Comparison of ENCODE assay signal across 24 mouse cellular contexts in genomic region chr13:24628192-24628591, GRCm38 (mm10). TPM values are rescaled to one million over a fixed set of nuclear protein-coding genes. Genes with fewer than 3 reads are reported as not detected.
DNase-seq lines count a peak whose midpoint lies in the region; ATAC-seq and TF ChIP-seq lines count a peak whose summit lies in the region.
"Had no signal": no experiment of that assay in that cellular context is flagged by ENCODE, and none has a peak within 500 bp of the region (broad histone marks: within the 10 kb centered on the region; RNA-seq: fewer than 3 reads in every experiment).

No protein-coding gene starts in this region.

- no peaks in the 10 kb centered on the region for H3K9me3 ChIP-seq in heart, embryonic 16.5 days (replicated peaks; ENCODE audit: control insufficient read depth, low read length)
- H3K9me3 ChIP-seq in heart, embryonic 12.5 days (replicated peaks): no peaks in the 10 kb centered on the region
- H3K9me3 ChIP-seq in hindbrain, embryonic 14.5 days (ENCODE audit: control insufficient read depth, low read length): no peaks in the 10 kb centered on the region
- no peaks in the 10 kb centered on the region for H3K9me3 ChIP-seq in midbrain, postnatal 0 days (ENCODE audit: low read length)
- H3K9me3 ChIP-seq: embryonic facial prominence, embryonic 13.5 days; heart, embryonic 10.5 days; limb, embryonic 13.5 days; liver, embryonic 13.5 days had no signal

- no peak overlapping the region for H3K4me3 ChIP-seq in heart, embryonic 16.5 days (ENCODE audit: low read length)
- no peak overlapping the region for H3K4me3 ChIP-seq in heart, embryonic 12.5 days
- no peak overlapping the region for H3K4me3 ChIP-seq in hindbrain, embryonic 14.5 days (replicated peaks; ENCODE audit: low read length)
- H3K4me3 ChIP-seq in midbrain, postnatal 0 days (ENCODE audit: low read depth, low read length): no peak overlapping the region
- H3K4me3 ChIP-seq: embryonic facial prominence, embryonic 13.5 days; heart, embryonic 10.5 days; limb, embryonic 13.5 days; liver, embryonic 13.5 days had no signal

- no peaks in the 10 kb centered on the region for H3K36me3 ChIP-seq in heart, embryonic 16.5 days (ENCODE audit: control insufficient read depth, insufficient read depth)
- no peaks in the 10 kb centered on the region for H3K36me3 ChIP-seq in heart, embryonic 12.5 days
- no peaks in the 10 kb centered on the region for H3K36me3 ChIP-seq in hindbrain, embryonic 14.5 days (replicated peaks; ENCODE audit: control insufficient read depth, insufficient read depth)
- H3K36me3 ChIP-seq in midbrain, postnatal 0 days (ENCODE audit: insufficient read depth, low read length): no peaks in the 10 kb centered on the region
- H3K36me3 ChIP-seq: embryonic facial prominence, embryonic 13.5 days; heart, embryonic 10.5 days; limb, embryonic 13.5 days; liver, embryonic 13.5 days had no signal

- no peaks in the 10 kb centered on the region for H3K27me3 ChIP-seq in heart, embryonic 16.5 days (ENCODE audit: control insufficient read depth, insufficient read depth, low read length)
- H3K27me3 ChIP-seq in heart, embryonic 12.5 days (replicated peaks): no peaks in the 10 kb centered on the region; the same call in 1 of the 2 replicates
- H3K27me3 ChIP-seq in hindbrain, embryonic 14.5 days (ENCODE audit: control insufficient read depth, insufficient read depth, low read length): no peaks in the 10 kb centered on the region
- no peaks in the 10 kb centered on the region for H3K27me3 ChIP-seq in midbrain, postnatal 0 days (ENCODE audit: insufficient read depth, low read length)
- H3K27me3 ChIP-seq: embryonic facial prominence, embryonic 13.5 days had no signal

- H3K4me1 ChIP-seq in heart, embryonic 16.5 days (ENCODE audit: control insufficient read depth, insufficient read depth, low read length): peaks cover 46% of the 10 kb centered on the region
- peaks cover 39% of the 10 kb centered on the region for H3K4me1 ChIP-seq in heart, embryonic 12.5 days (replicated peaks)
- peaks cover 22% of the 10 kb centered on the region for H3K4me1 ChIP-seq in hindbrain, embryonic 14.5 days (replicated peaks; ENCODE audit: control insufficient read depth, insufficient read depth, low read length)
- peaks cover 20% of the 10 kb centered on the region; the same call in 1 of the 2 replicates for H3K4me1 ChIP-seq in midbrain, postnatal 0 days (ENCODE audit: insufficient read depth, low read length)

- 63% methylated on average over 4 of the region's 4 CpGs for WGBS in heart, embryonic 16.5 days
- WGBS in heart, embryonic 12.5 days: 64% methylated on average over 4 of the region's 4 CpGs
- 86% methylated on average over 4 of the region's 4 CpGs for WGBS in hindbrain, embryonic 14.5 days
- 94% methylated on average over 4 of the region's 4 CpGs for whole genome bisulfite sequencing in midbrain, postnatal 0 days

- H3K4me2 ChIP-seq in heart, embryonic 16.5 days (ENCODE audit: low read depth, low read length): no peak overlapping the region
- H3K4me2 ChIP-seq in heart, embryonic 12.5 days: no peak overlapping the region
- no peak overlapping the region for H3K4me2 ChIP-seq in hindbrain, embryonic 14.5 days (replicated peaks)
- no peak overlapping the region for H3K4me2 ChIP-seq in midbrain, postnatal 0 days (ENCODE audit: low read depth, low read length, poor library complexity, severe bottlenecking)
- H3K4me2 ChIP-seq: embryonic facial prominence, embryonic 13.5 days; limb, embryonic 13.5 days; liver, embryonic 13.5 days; lung, embryonic 14.5 days had no signal

- peak; percentile 3 for DNase-seq in thymus, postnatal 4 days
- no peak for DNase-seq in thymus, postnatal 25 days
- DNase-seq in hindbrain, embryonic 14.5 days (ENCODE audit: low spot score): no peak
- DNase-seq in midbrain, postnatal 0 days (ENCODE audit: low spot score): no peak
- no peak for DNase-seq in ovary, postnatal 10 days (ENCODE audit: low spot score)
- DNase-seq in embryo, embryonic 11 days: no peak
- DNase-seq: adrenal gland, postnatal 10 days; cerebellum, adult 9-11 months; gastrocnemius, postnatal 25 days; kidney, adult 18-20 months; kidney, postnatal 10 days; layer of hippocampus, postnatal 36 days; liver, embryonic 13.5 days; lung, embryonic 14.5 days; lung, postnatal 4 days; right cerebral cortex, postnatal 14 days; spleen, adult 18-20 months; thymus, postnatal 36 days had no signal

- no peak for ATAC-seq in heart, embryonic 16.5 days (replicated peaks; ENCODE audit: extremely low read depth, insufficient read depth, low FRiP score)
- no peak for ATAC-seq in heart, embryonic 12.5 days (ENCODE audit: insufficient number of reproducible peaks, low FRiP score)
- no peak for ATAC-seq in hindbrain, embryonic 14.5 days (ENCODE audit: low FRiP score)
- ATAC-seq in midbrain, postnatal 0 days (ENCODE audit: low FRiP score): no peak
- ATAC-seq: activated CD4-positive, CD25-positive, alpha-beta regulatory T cell, adult 4 months had no signal

- no peak overlapping the region for H3K9ac ChIP-seq in heart, embryonic 16.5 days (ENCODE audit: low read length)
- H3K9ac ChIP-seq in heart, embryonic 12.5 days: no peak overlapping the region
- no peak overlapping the region for H3K9ac ChIP-seq in hindbrain, embryonic 14.5 days
- H3K9ac ChIP-seq in midbrain, postnatal 0 days (replicated peaks; ENCODE audit: low read length, poor library complexity, severe bottlenecking): no peak overlapping the region
- H3K9ac ChIP-seq: embryonic facial prominence, embryonic 13.5 days; limb, embryonic 13.5 days; liver, embryonic 13.5 days; lung, embryonic 14.5 days had no signal

- peak overlapping the region; percentile 32; the same call in 1 of the 2 replicates for H3K27ac ChIP-seq in heart, embryonic 16.5 days (ENCODE audit: low read length)
- H3K27ac ChIP-seq in heart, embryonic 12.5 days (ENCODE audit: poor library complexity, severe bottlenecking): no peak overlapping the region
- peak overlapping the region; percentile 78 for H3K27ac ChIP-seq in hindbrain, embryonic 14.5 days
- 0 out of 2 replicates have a peak overlapping the region, but pooled peaks have one; percentile 83 for H3K27ac ChIP-seq in midbrain, postnatal 0 days (ENCODE audit: low read depth, low read length)
- H3K27ac ChIP-seq: limb, embryonic 13.5 days; liver, embryonic 13.5 days had no signal

- TF ChIP-seq CTCF in midbrain, postnatal 0 days (IDR thresholded peaks at IDR 0.05): no peak

RNA-seq across cellular contexts. Expression of gene Ripor2, which starts 46.2 kb away (rescaled TPM):
- polyA plus RNA-seq in heart, embryonic 16.5 days (2015; fragmentation: Nextera tagmentation; extraction: Ambion mirVana): 17.3 and 17.8 TPM in 2 replicates
- polyA plus RNA-seq in heart, embryonic 12.5 days (2016; fragmentation: Nextera tagmentation; extraction: Ambion mirVana): 10.5 and 10.9 TPM in 2 replicates
- polyA plus RNA-seq in hindbrain, embryonic 14.5 days (2014; fragmentation: Nextera tagmentation; extraction: Ambion mirVana): 21.9 and 25.9 TPM in 2 replicates
- 48.8 and 57.4 TPM in 2 replicates for total RNA-seq in midbrain, postnatal 0 days (2014; rRNA removed)
- polyA plus RNA-seq in midbrain, postnatal 0 days (2015; fragmentation: Nextera tagmentation; extraction: Ambion mirVana): 17.7 and 19.6 TPM in 2 replicates
